Mouse (Mus musculus): ENCODE measurements around the gene Ciart.
A peak's percentile ranks its signal among the peaks of the same experiment; 100 is the strongest.
"Not testable (repeated sequence)": the region's sequence is repeated elsewhere in the genome, so short reads cannot be mapped to it uniquely, and the experiment has no call there.

The Ciart gene

DNA sequence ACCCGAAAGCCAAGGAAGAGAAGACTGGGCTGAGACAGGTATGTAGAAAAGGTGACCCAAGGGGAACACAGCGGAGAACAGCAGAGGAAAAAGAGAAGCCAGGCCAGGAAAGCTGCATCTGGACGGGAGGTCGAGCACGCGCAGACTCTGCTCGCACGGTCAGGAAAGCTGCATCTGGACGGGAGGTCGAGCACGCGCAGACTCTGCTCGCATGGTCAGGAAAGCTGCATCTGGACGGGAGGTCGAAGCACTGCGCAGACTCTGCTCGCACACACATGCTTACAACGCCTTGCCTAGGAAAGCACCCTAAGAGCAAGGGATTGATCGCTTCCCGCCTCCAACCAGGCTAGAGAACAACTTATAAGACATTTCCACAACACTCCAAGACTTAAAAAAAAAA, 16.5 kb downstream of the Ciart start:
- no peak for DNase-seq (ENCODE audit: extremely low read depth, low read depth)

DNA sequence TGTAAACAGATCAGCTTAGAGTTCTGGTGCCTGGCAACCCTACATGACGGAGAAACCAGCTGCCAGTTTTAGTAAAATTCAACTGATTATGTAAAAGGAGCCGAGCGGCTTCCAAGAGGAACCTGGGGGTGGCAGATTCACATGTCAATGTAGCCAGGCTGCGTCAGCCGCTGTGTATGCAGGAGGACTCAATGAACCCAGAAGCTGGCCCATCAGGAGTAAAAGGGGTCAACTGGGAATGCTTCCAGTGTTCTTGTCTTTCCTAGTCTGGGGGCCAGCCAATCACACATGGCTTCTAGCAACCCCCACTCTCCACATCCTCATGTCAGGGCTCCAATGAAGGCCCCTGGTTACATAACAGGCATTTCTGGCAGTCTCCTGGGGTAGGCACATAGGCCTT, 17.0 kb downstream of the Ciart start:
- DNase-seq (ENCODE audit: extremely low read depth, low read depth): no peak

DNA sequence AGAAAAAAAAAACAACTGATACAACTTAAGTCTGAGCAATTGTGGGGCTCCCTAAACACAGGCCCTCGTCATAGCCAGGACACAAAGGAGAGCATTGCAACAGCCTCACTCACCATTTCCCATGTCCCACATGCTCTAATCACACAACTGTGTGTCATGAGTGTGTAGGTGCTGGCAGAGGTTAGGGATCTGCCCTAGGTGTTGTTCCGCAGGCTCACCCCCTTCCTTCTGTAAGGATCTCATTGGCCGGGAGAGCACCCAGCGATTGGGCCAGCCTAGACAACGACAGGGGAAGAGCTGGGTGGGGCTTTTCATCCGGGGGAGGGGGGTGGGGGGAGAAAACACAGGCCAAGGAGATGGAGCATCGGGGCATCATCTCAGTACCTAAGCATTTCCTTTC, 18.5 kb downstream of the Ciart start:
- no peak for DNase-seq (ENCODE audit: extremely low read depth, low read depth)

DNA sequence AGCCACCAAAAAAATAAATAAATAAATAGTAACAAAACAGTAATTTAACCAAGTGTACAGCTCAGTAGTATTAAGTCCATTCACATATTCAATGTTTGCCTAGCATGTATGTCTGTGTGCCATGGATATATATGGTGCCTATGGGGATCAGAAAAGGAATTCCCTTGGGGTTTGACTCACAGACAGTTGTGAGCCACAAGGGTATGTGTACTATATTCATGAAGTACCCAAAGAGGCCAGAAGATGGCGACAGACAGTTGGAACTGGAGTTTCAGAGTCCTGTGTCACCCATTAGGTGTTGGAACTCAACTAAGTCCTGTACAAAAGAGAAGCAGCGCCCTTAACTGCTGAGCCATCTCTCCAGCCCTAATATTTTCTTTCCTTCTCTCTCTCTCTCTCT, 20.3 kb downstream of the Ciart start:
- peak; percentile 97 for DNase-seq (ENCODE audit: extremely low read depth, low read depth)

DNA sequence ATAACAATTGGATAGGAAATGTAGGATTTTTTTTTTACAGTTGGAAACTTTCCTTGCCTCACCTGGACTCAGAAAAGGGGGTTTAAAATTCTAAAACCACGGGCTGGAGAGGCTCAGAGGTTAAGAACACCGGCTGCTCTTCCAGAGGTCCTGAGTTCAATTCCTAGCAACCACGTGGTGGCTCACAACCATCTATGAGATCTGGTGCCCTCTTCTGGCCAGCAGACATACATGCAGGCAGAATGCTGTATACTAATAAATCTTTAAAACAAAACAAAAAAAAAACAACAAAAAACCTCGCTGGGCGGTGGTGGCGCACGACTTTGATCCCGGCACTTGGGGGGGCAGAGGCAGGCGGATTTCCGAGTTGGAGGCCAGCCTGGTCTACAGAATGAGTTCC, 20.8 kb downstream of the Ciart start:
- DNase-seq (ENCODE audit: extremely low read depth, low read depth): no peak

DNA sequence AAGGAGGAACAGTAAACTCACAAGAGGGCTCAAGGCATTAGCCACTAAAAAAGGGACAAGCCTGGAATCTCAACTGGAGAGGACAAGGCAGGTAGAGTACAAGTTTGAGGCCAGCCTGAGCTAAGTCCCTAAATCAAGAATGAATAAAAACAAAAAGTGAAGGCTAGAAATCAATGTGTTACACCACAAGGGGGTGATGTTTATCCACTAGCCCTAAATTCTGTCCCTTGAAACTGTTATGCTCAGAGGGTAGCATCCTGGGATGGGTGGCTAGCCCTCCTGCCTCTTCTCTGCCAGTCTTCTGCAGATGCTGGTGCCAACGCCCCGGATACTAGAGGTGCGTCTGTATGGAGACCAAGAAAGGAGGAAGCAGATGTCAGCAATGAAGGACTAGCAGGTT, 21.7 kb downstream of the Ciart start:
- DNase-seq (ENCODE audit: extremely low read depth, low read depth): no peak

DNA sequence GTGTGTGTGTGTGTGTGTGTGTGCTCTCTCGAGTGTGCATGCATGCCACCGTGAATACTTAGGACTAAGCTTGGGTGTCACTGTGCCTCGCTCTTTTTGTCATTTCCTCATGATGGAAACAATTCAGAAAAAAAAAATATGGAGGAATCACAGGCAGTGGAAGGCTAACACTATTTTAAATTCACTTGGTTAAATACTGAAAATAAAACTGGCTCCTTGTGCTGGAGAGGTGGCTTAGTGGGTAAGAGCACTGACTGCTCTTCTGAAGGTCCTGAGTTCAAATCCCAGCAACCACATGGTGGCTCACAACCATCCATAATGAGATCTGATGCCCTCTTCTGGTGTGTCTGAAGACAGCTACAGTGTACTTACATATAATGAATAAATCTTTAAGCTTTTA, 23.8 kb downstream of the Ciart start:
- not testable (repeated sequence) for DNase-seq (ENCODE audit: extremely low read depth, low read depth)

DNA sequence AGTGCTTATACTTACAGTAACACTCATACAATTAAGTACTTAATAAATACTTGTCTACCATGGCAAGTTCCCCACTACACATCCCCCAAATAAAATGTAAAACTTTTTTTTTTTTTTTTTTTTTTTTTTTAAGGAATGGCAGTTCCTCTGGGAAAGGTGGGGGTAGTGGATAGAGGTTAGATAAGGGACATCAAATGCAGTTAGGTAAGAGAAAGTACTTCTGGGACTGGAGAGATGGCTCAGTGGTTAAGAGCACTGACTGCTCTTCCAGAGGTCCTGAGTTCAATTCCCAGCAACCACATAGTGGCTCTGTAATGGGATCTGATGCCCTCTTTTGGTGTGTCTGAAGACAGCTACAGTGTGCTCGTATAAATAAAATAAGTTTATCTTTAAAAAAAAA, 25.0 kb downstream of the Ciart start:
- not testable (repeated sequence) for DNase-seq (ENCODE audit: extremely low read depth, low read depth)

DNA sequence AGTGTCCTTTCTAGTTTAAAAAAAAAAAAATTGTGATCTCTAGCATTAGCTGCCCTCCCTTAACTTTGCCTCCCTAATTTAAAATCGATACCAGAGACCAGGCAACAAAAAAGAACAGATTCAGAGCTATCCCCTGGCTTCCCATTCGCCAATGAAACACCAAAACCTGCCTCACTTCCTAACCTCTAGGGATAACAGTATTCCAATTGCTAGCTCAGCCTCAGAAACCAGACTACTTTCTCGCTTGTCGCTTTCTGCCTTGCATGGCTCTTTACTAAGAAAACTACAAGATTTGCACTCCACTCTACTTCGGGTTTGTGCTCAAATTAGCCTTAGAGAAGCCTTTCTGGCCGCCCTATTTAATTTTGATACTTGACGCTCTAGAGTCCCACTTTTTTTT, 25.9 kb downstream of the Ciart start:
- no peak for DNase-seq (ENCODE audit: extremely low read depth, low read depth)

DNA sequence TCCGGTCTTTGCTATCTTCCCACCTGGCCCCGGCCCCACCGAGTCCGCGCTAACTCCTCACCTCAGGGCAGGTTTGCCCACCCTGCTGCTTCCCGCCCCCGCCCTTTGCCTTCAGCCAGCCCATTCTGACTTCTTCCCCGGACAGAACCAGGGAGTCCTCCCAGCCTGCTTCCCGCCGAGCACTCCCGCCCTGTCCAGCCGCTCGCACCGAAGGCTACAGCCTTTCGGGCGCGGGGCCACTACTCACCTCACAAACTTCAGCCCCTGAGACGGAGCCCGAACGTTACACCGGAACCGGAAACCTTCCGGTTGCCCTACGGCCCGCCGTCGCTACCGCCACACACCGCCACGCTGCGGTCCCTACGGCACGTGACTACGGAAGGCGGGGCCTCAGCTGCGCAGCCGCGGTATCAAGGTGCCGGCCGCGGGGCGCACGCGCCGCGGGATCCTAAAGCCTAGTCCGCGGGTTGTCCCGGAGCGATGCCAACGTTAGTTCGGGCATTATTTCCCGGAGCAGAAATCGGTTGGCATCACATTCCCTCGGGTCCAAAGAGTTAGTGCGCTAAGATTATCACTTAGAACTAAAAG, 26.5 kb downstream of the Ciart start, which contains the start of gene Prpf3:
Gene Prpf3 (minus strand): TSS at position 384 of the 588 bp plus-strand sequence.
- peak; percentile 95 for DNase-seq (ENCODE audit: extremely low read depth, low read depth)

DNA sequence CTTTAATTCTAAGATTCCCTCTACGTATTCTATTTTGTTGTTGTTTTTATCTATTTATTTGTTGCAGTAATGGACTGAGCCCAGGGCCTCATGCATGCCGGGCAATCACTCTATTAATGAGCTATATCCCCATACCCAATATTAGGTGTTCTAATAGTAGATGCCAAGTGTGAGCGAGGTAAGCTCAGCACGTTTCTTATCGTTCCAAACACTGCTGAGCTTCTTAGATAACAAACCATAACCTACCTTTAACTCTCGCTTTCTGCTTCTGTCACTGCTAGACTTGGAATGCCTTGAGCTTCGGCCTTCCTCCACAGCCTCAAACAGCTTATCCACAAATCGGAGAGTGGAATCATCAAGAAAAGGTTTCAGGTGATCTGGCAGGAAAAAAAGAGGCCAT, 30.7 kb downstream of the Ciart start:
- no peak for DNase-seq (ENCODE audit: extremely low read depth, low read depth)

DNA sequence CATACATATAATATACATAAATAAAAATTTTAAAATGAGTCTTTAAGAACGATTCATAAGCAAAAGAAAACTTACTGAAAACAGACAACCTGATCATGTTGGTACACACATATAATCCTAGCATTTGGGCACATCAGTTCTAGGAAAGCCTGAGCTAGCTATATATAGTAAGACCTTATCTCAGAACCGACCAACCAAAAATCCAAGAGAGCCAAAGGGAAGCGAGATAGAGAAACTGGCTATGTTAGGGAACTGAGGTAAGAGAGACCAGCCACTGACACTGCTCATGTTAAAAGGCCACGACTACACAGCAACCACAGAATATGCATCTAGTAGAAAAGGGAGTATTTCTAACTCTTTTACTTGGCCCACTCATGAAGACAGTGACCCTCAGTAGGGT, 31.4 kb downstream of the Ciart start:
- DNase-seq (ENCODE audit: extremely low read depth, low read depth): no peak

DNA sequence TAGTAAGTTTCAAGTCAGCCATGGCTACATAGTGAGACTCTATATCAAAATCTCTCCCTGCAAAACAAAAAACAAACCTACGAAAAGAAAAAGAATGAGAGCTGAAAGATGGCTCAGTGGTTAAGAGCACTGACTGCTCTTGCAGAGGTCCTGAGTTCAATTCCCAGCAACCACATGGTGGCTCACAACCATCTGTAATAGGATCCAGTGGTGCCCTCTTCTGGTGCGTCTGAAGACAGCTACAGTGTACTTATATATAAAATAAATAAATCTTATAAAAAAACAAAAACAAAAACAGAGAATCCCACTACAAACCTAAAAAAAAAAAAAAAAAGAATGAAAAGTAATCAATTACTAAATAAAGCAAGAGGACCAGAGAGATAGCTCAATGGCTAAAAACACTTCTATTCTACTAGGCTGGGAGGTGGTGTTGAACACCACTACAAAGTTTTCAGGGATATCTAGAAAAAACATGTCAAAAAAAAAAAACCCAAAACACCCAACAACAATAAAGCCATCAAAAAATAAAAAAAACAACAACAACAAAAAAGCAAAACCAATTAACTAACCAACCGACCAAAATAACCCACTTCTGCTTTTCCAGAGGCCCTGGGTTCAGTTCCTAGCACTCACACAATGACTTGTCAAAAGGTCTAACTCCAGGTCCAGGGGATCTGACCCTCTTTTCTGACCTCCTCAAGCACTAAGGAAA, 39.4 kb downstream of the Ciart start:
- no peak for DNase-seq (ENCODE audit: extremely low read depth, low read depth)

DNA sequence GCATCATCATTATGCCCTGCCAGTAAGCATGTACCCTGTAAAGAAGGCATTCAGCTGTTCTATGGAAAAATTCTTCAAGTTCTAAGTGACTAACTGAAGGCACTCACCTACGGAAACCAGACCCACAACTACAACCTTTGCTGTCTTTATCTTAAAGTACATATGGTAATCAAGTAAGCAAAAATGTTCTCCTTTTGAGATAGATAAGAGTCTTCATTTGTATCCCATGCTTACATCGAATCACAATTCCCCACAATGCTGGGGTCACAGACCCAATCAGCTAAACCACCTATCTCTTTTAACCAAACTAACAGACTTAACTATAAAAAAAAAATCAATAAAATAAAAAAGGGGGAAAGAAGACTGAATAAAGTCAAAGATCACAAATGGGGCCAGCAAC, 42.8 kb downstream of the Ciart start:
- DNase-seq (ENCODE audit: extremely low read depth, low read depth): no peak

DNA sequence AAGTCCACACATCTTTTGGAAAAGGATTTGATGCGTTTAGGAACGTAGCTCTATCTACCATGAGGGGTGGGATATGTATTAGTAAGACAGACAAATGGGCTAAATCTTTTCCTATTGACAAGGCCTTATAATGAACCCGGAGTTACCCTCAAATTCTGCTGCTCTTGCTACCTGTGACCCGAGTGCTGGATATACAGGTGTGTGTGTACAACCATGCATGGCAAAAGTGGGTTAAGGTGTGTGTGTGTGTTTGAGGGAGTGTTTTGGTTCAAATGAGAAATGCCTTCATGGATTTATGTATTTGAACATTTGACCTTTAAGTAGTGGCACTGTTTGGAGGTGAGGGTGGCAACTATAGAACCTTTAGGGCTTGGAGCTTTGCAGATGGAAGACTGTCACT, 53.0 kb downstream of the Ciart start:
- DNase-seq (ENCODE audit: extremely low read depth, low read depth): no peak
